ENCODE assay signal across 12 mouse cellular contexts in genomic region chr11:107317653-107318281, GRCm38 (mm10).
A peak's percentile ranks its signal among the peaks of the same experiment; 100 is the strongest.
DNase-seq lines count a peak whose midpoint lies in the region; ATAC-seq and TF ChIP-seq lines count a peak whose summit lies in the region.
"Had no signal": no experiment of that assay in that cellular context is flagged by ENCODE, and none has a peak within 500 bp of the region (broad histone marks: within the 10 kb centered on the region; RNA-seq: fewer than 3 reads in every experiment).

No protein-coding gene starts in this region.

- H3K4me3 ChIP-seq in gastrocnemius, adult 2 months, result no peak overlapping the region
- no peak overlapping the region for H3K4me3 ChIP-seq in layer of hippocampus, adult 2 months
- H3K4me3 ChIP-seq in liver, embryonic 15.5 days (replicated peaks), result no peak overlapping the region
- H3K4me3 ChIP-seq: forebrain, embryonic 13.5 days; limb, embryonic 13.5 days; midbrain, embryonic 10.5 days; neural tube, embryonic 13.5 days had no signal

- no peak overlapping the region for H3K4me2 ChIP-seq in liver, embryonic 15.5 days
- H3K4me2 ChIP-seq: forebrain, embryonic 13.5 days; limb, embryonic 13.5 days; neural tube, embryonic 13.5 days had no signal

- H3K36me3 ChIP-seq in liver, embryonic 15.5 days (replicated peaks), result no peaks in the 10 kb centered on the region; the same call in 1 of the 2 replicates

- H3K9me3 ChIP-seq in liver, embryonic 15.5 days (replicated peaks), result no peaks in the 10 kb centered on the region
- H3K9me3 ChIP-seq: forebrain, embryonic 13.5 days; limb, embryonic 13.5 days; neural tube, embryonic 13.5 days had no signal

- peaks cover 6% of the 10 kb centered on the region; the same call in 1 of the 2 replicates for H3K4me1 ChIP-seq in liver, embryonic 15.5 days (replicated peaks)
- H3K4me1 ChIP-seq: limb, embryonic 13.5 days had no signal

- H3K27ac ChIP-seq in gastrocnemius, adult 2 months, result peak overlapping the region; percentile 53
- H3K27ac ChIP-seq in layer of hippocampus, adult 2 months, result no peak overlapping the region
- H3K27ac ChIP-seq in liver, embryonic 15.5 days (replicated peaks), result no peak overlapping the region
- H3K27ac ChIP-seq: forebrain, embryonic 13.5 days; limb, embryonic 13.5 days; midbrain, embryonic 10.5 days; neural tube, embryonic 13.5 days had no signal

- intact Hi-C loops in gastrocnemius, adult 2 months (cut with DNase I), result no loop called here
- intact Hi-C loops in gastrocnemius, postnatal 36 days (cut with DNase I), result loop anchor here (5.0 kb wide), 1 partner anchor 40 kb away; no protein-coding TSS in a partner anchor

- WGBS in liver, embryonic 15.5 days (ENCODE audit: insufficient replicate concordance), result 51% methylated on average over 14 of the region's 14 CpGs

- ATAC-seq in granulocyte monocyte progenitor cell, adult 5-6 weeks (replicated peaks; ENCODE audit: poor library complexity, severe bottlenecking), result peak; percentile 70
- peak; percentile 55 for ATAC-seq in liver, embryonic 15.5 days (ENCODE audit: insufficient read depth)
- ATAC-seq: forebrain, embryonic 13.5 days had no signal

- peak; percentile 48 for DNase-seq in gastrocnemius, adult 2 months
- DNase-seq in gastrocnemius, postnatal 36 days, result no peak
- DNase-seq in layer of hippocampus, adult 11-12 months (ENCODE audit: low spot score), result peak; percentile 55
- DNase-seq in layer of hippocampus, adult 2 months (ENCODE audit: low spot score in 2 of 2), result no peak
- DNase-seq in cerebellum, adult 11-12 months, result no peak
- DNase-seq in cerebellum, postnatal 25 days, result no peak

- H3K9ac ChIP-seq in liver, embryonic 15.5 days, result no peak overlapping the region
- H3K9ac ChIP-seq: forebrain, embryonic 13.5 days; limb, embryonic 13.5 days; neural tube, embryonic 13.5 days had no signal

- TF ChIP-seq CTCF in gastrocnemius, adult 2 months (IDR thresholded peaks at IDR 0.05), result no peak
- TF ChIP-seq CTCF in layer of hippocampus, adult 2 months (conservative IDR thresholded peaks at IDR 0.05), result no peak

- no peaks in the 10 kb centered on the region for H3K27me3 ChIP-seq in liver, embryonic 15.5 days
- H3K27me3 ChIP-seq: forebrain, embryonic 13.5 days; limb, embryonic 13.5 days; neural tube, embryonic 13.5 days had no signal

Comparison
In these comparisons a context has a peak if more than half of its experiments do, and no peak if none do; other contexts are left out.
1. DNase-seq: peak in gastrocnemius, adult 2 months (single experiment) and layer of hippocampus, adult 11-12 months (single experiment); none in gastrocnemius, postnatal 36 days (0 of 2), layer of hippocampus, adult 2 months (0 of 2), cerebellum, adult 11-12 months (single experiment) and cerebellum, postnatal 25 days (0 of 2).